Mouse (Mus musculus): Measurements from ENCODE around the gene Golga2. TPM values are rescaled to one million over a fixed set of nuclear protein-coding genes. Genes with fewer than 3 reads are reported as not detected.

The Golga2 gene
- polyA plus RNA-seq, 1 experiment from 2014 or later = 7.9 TPM

GRCm38 (mm10) chr2:32348311-32348710, 61.1 kb downstream of the Golga2 start:
- H3K4me1 ChIP-seq (replicated peaks) = peaks cover 15% of the 10 kb centered on the region
- no peaks in the 10 kb centered on the region for H3K9me3 ChIP-seq (replicated peaks)
- H3K4me3 ChIP-seq (replicated peaks) = no peak overlapping the region
- H3K36me3 ChIP-seq (replicated peaks) = no peaks in the 10 kb centered on the region
- ATAC-seq (ENCODE audit: insufficient read depth) = no peak
- no peak overlapping the region for H3K27ac ChIP-seq (replicated peaks)
- 66% methylated on average over 11 of the region's 11 CpGs for WGBS (ENCODE audit: insufficient replicate concordance)
- H3K4me2 ChIP-seq = no peak overlapping the region
- H3K27me3 ChIP-seq = peaks cover 62% of the 10 kb centered on the region
- no peak overlapping the region for H3K9ac ChIP-seq

GRCm38 (mm10) chr2:32349625-32350255, 62.6 kb downstream of the Golga2 start:
- H3K9me3 ChIP-seq (replicated peaks) = no peaks in the 10 kb centered on the region
- ATAC-seq (ENCODE audit: insufficient read depth) = no peak
- 51% methylated on average over 8 of the region's 8 CpGs for WGBS (ENCODE audit: insufficient replicate concordance)

GRCm38 (mm10) chr2:32350471-32351051, 63.4 kb downstream of the Golga2 start:
- Histone ChIP-seq H3K4me1 (replicated peaks) (peaks cover 30% of the 10 kb centered on the region), H3K9me3 (replicated peaks) (no peaks in the 10 kb centered on the region), H3K27me3 (peaks cover 61% of the 10 kb centered on the region), H3K36me3 (replicated peaks) (no peaks in the 10 kb centered on the region), H3K4me2 (no peak overlapping the region), H3K4me3 (replicated peaks) (no peak overlapping the region), H3K27ac (replicated peaks) (no peak overlapping the region), H3K9ac (no peak overlapping the region)
- 40% methylated on average over 13 of the region's 13 CpGs for WGBS (ENCODE audit: insufficient replicate concordance)
- ATAC-seq (ENCODE audit: insufficient read depth) = no peak

More at GRCm38 (mm10) chr2:32349625-32350255, 62.6 kb downstream of the Golga2 start:
- H3K9ac ChIP-seq = no peak overlapping the region
- H3K4me1 ChIP-seq (replicated peaks) = peaks cover 29% of the 10 kb centered on the region
- H3K27me3 ChIP-seq = peaks cover 61% of the 10 kb centered on the region
- H3K27ac ChIP-seq (replicated peaks) = no peak overlapping the region
- no peak overlapping the region for H3K4me3 ChIP-seq (replicated peaks)
- H3K4me2 ChIP-seq = no peak overlapping the region
- no peaks in the 10 kb centered on the region for H3K36me3 ChIP-seq (replicated peaks)

GRCm38 (mm10) chr2:32351471-32351961, 64.3 kb downstream of the Golga2 start:
- ATAC-seq (ENCODE audit: insufficient read depth) = no peak; the same call in 1 of the 2 replicates
- H3K9me3 ChIP-seq (replicated peaks) = no peaks in the 10 kb centered on the region
- H3K27ac ChIP-seq (replicated peaks) = no peak overlapping the region
- 35% methylated on average over 9 of the region's 9 CpGs for WGBS (ENCODE audit: insufficient replicate concordance)
- no peak overlapping the region for H3K4me3 ChIP-seq (replicated peaks)
- peaks cover 65% of the 10 kb centered on the region for H3K27me3 ChIP-seq
- H3K4me1 ChIP-seq (replicated peaks) = peaks cover 32% of the 10 kb centered on the region
- H3K4me2 ChIP-seq = no peak overlapping the region
- no peaks in the 10 kb centered on the region for H3K36me3 ChIP-seq (replicated peaks)
- H3K9ac ChIP-seq = no peak overlapping the region

GRCm38 (mm10) chr2:32352151-32353006, 65.2 kb downstream of the Golga2 start, which contains the start of gene Ciz1:
Ciz1 (plus strand) TSS chr2:32352327.
- ATAC-seq (ENCODE audit: insufficient read depth) = no peak
- Histone ChIP-seq H3K9me3 (replicated peaks) (no peaks in the 10 kb centered on the region), H3K27ac (replicated peaks) (no peak within 1 kb of the TSS), H3K36me3 (replicated peaks) (no peaks in the 10 kb centered on the region), H3K4me2 (peak within 1 kb of the TSS; percentile 90), H3K27me3 (peaks cover 65% of the 10 kb centered on the region), H3K4me1 (replicated peaks) (peaks cover 32% of the 10 kb centered on the region), H3K4me3 (replicated peaks) (peak within 1 kb of the TSS; percentile 55), H3K9ac (0 out of 2 replicates have a peak within 1 kb of the TSS, but pooled peaks have one; percentile 46)
- WGBS (ENCODE audit: insufficient replicate concordance) = 1% methylated on average over 48 of the region's 52 CpGs

- peak; percentile 58; the same call in 1 of the 2 replicates for ATAC-seq (ENCODE audit: insufficient read depth)
- 0 out of 2 replicates have a peak within 1 kb of the TSS, but pooled peaks have one; percentile 46 for H3K9ac ChIP-seq
- H3K4me1 ChIP-seq (replicated peaks) = peaks cover 32% of the 10 kb centered on the region
- H3K27ac ChIP-seq (replicated peaks) = peak within 1 kb of the TSS; percentile 35
- H3K4me3 ChIP-seq (replicated peaks) = peak within 1 kb of the TSS; percentile 55
- under 1% methylated on average over 63 of the region's 63 CpGs for WGBS (ENCODE audit: insufficient replicate concordance)
- no peaks in the 10 kb centered on the region for H3K9me3 ChIP-seq (replicated peaks)
- peak within 1 kb of the TSS; percentile 90 for H3K4me2 ChIP-seq
- H3K27me3 ChIP-seq = peaks cover 63% of the 10 kb centered on the region
- H3K36me3 ChIP-seq (replicated peaks) = no peaks in the 10 kb centered on the region
Measured at GRCm38 (mm10) chr2:32353007-32353542, 65.9 kb downstream of the Golga2 start, which contains the start of gene Dnm1. Dnm1 (minus strand) TSS chr2:32353338.

- Histone ChIP-seq H3K27me3 (peaks cover 56% of the 10 kb centered on the region), H3K36me3 (replicated peaks) (no peaks in the 10 kb centered on the region), H3K9me3 (replicated peaks) (no peaks in the 10 kb centered on the region), H3K9ac (no peak overlapping the region), H3K27ac (replicated peaks) (peak overlapping the region; percentile 35), H3K4me1 (replicated peaks) (peaks cover 32% of the 10 kb centered on the region), H3K4me3 (replicated peaks) (no peak overlapping the region), H3K4me2 (peak overlapping the region; percentile 90; the same call in 1 of the 2 replicates)
- no peak for ATAC-seq (ENCODE audit: insufficient read depth)
- WGBS (ENCODE audit: insufficient replicate concordance) = 39% methylated on average over 6 of the region's 6 CpGs
Measured at GRCm38 (mm10) chr2:32353836-32354235, 66.7 kb downstream of the Golga2 start.

- Histone ChIP-seq H3K9ac (no peak overlapping the region), H3K9me3 (replicated peaks) (no peaks in the 10 kb centered on the region), H3K27me3 (peaks cover 50% of the 10 kb centered on the region), H3K4me2 (no peak overlapping the region), H3K4me1 (replicated peaks) (peaks cover 32% of the 10 kb centered on the region), H3K4me3 (replicated peaks) (no peak overlapping the region), H3K36me3 (replicated peaks) (no peaks in the 10 kb centered on the region), H3K27ac (replicated peaks) (peak overlapping the region; percentile 35)
- ATAC-seq (ENCODE audit: insufficient read depth) = no peak
- 73% methylated on average over 3 of the region's 3 CpGs for WGBS (ENCODE audit: insufficient replicate concordance)
Measured at GRCm38 (mm10) chr2:32354336-32354895, 67.2 kb downstream of the Golga2 start.

GRCm38 (mm10) chr2:32356216-32356615, 69.0 kb downstream of the Golga2 start:
- Histone ChIP-seq H3K27ac (replicated peaks) (no peak overlapping the region), H3K4me3 (replicated peaks) (no peak overlapping the region), H3K27me3 (peaks cover 36% of the 10 kb centered on the region), H3K36me3 (replicated peaks) (no peaks in the 10 kb centered on the region), H3K4me2 (no peak overlapping the region), H3K4me1 (replicated peaks) (peaks cover 38% of the 10 kb centered on the region), H3K9ac (no peak overlapping the region), H3K9me3 (replicated peaks) (no peaks in the 10 kb centered on the region)
- WGBS (ENCODE audit: insufficient replicate concordance) = 69% methylated on average over 10 of the region's 10 CpGs
- no peak for ATAC-seq (ENCODE audit: insufficient read depth)

Measured in liver, embryonic 15.5 days (tissue).